Mouse (Mus musculus): Measurements from ENCODE around the gene Mdh1. TPM values are rescaled to one million over a fixed set of nuclear protein-coding genes. Genes with fewer than 3 reads are reported as not detected.

The Mdh1 gene
- 236 and 239 TPM in 2 replicates for polyA plus RNA-seq (2015; fragmentation: Nextera tagmentation; extraction: Ambion mirVana)

DNA sequence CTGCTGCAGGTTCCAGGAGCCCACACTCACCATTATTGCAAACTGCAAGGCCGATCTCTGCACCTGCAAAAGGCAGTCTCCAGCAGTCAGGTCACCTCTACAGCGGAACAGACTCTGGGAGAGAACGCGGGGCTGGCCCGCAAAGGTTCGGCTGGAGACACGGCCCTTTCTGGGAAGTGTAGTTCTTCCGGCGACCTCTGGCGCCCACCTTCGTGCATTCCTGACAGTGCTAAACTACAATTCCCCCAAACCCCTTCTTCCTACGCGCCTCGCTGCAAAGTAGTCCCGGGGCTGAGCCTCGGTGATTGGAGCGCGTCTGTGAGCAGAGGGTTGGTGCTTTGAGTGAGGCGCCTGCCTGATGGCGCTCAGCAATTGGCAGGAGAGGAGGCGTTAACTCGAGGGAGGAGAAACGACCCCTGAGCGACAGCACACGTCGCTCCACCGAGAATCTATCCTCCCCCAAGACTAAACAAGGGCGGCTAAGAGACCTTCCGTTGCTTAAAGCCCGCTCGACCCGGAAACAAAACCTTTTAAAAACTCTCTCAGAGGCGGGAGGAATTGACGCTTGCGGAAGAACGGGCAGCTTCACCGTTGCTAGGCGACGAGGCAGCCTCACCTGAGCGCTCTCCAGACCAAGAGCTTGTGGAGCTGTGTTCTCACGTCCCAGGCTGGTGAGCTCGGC is at the start of gene Mdh1, which contains the start of gene Wdpcp:
TSS of gene Mdh1 (minus strand) at position 668 of the 682 bp plus-strand sequence.
TSS of gene Wdpcp (plus strand) at position 536 of the 682 bp plus-strand sequence.

Small RNAs within 50 kb of the gene (microRNA-seq; reads per million reads assigned to microRNA genes)
- not detected for gene Gm22990

Other genes with a start within 250 kb of the Mdh1 start
- gene Ugp2, start 201.2 kb downstream of the Mdh1 start, polyA plus RNA-seq (2015; fragmentation: Nextera tagmentation; extraction: Ambion mirVana) = 160 and 213 TPM in 2 replicates
- gene Wdpcp, start 132 bp downstream of the Mdh1 start, polyA plus RNA-seq (2015; fragmentation: Nextera tagmentation; extraction: Ambion mirVana) = 4.9 and 5.8 TPM in 2 replicates